Mouse (Mus musculus) myocyte (in vitro differentiated cells): ENCODE data around the gene Pparg.

Experiments used
- MAX ChIP-seq: IDR thresholded peaks from one replicate; pipeline ENCODE4 v1.6.1; 2011; ENCODE audit warnings: low read depth, mild to moderate bottlenecking, control low read depth
- POLR2A ChIP-seq: IDR thresholded peaks from one replicate; pipeline ENCODE4 v1.6.1; 2011; ENCODE audit warnings: low read depth, mild to moderate bottlenecking, control low read depth, moderate library complexity; ENCODE audit not compliant: insufficient read length
- POLR2AphosphoS2 ChIP-seq: IDR thresholded peaks from one replicate; pipeline ENCODE4 v1.6.1; 2011; ENCODE audit warnings: low read depth, control low read depth; ENCODE audit not compliant: insufficient read length
- REST ChIP-seq: IDR thresholded peaks from one replicate; pipeline ENCODE4 v1.6.1; 2011; ENCODE audit warnings: mild to moderate bottlenecking, control low read depth, moderate library complexity; ENCODE audit not compliant: insufficient read depth, insufficient read length
- SRF ChIP-seq: IDR thresholded peaks from one replicate; pipeline ENCODE4 v1.6.1; 2011; ENCODE audit warnings: low read depth; ENCODE audit not compliant: control insufficient read depth, insufficient read length
- TCF12 ChIP-seq: IDR thresholded peaks from one replicate; pipeline ENCODE4 v1.6.1; 2011; ENCODE audit warnings: mild to moderate bottlenecking, control low read depth; ENCODE audit not compliant: poor library complexity, insufficient read depth, severe bottlenecking
- TCF3 ChIP-seq: IDR thresholded peaks from one replicate; pipeline ENCODE4 v1.6.1; 2011; ENCODE audit warnings: low read depth, control low read depth; ENCODE audit not compliant: insufficient read length
- USF1 ChIP-seq: IDR thresholded peaks from one replicate; pipeline ENCODE4 v1.6.1; 2011; ENCODE audit warnings: low read depth, mild to moderate bottlenecking, control low read depth, moderate library complexity

DNA sequence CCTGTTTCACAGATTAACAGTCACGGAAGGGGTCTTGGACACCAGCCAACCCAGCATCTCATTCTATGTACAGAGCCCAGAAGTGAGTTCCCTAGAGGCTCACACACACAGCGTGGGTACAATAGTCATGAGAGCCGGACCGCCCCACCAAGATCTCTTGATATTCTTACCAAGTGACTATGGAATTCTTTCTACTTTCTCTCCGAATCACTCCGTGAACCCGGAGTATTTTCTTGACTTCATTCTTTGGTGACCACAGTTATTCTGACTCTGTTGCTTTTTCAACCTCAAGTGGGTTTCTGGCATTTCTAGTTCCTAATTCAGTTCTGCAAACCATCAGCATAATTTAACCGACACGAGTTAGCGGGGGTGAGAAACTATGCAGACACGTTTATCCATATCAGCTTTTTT is 43.9 kb upstream of the Pparg start:
- TF ChIP-seq SRF (no peak), MAX (no peak), POLR2A (no peak), USF1 (peak; percentile 84), POLR2AphosphoS2 (no peak), TCF3 (no peak), TCF12 (no peak), REST (no peak)
